Mouse (Mus musculus): ENCODE measurements around the gene Tsks. TPM values are rescaled to one million over a fixed set of nuclear protein-coding genes. Genes with fewer than 3 reads are reported as not detected.

Tsks gene
- polyA plus RNA-seq, 1 experiment = not detected

GRCm38 (mm10) chr7:44960512-44960910 lies 17.5 kb downstream of the Tsks start:
- H3K4me2 ChIP-seq (ENCODE audit: low read depth) = no peak overlapping the region
- no peaks in the 10 kb centered on the region for H3K36me3 ChIP-seq (ENCODE audit: control insufficient read depth, insufficient read depth)
- no peak overlapping the region for H3K4me3 ChIP-seq
- no peak for TF ChIP-seq REST (IDR thresholded peaks at IDR 0.05; ENCODE audit: insufficient read depth, insufficient read length)
- TF ChIP-seq TCF3 (IDR thresholded peaks at IDR 0.05; ENCODE audit: insufficient read length, low read depth) = no peak
- no peak for TF ChIP-seq USF1 (IDR thresholded peaks at IDR 0.05; ENCODE audit: low read depth)
- TF ChIP-seq TCF12 (IDR thresholded peaks at IDR 0.05; ENCODE audit: insufficient read depth, poor library complexity, severe bottlenecking) = no peak
- TF ChIP-seq POLR2AphosphoS2 (IDR thresholded peaks at IDR 0.05; ENCODE audit: insufficient read length, low read depth) = no peak
- no peak for TF ChIP-seq MYOD1 (IDR thresholded peaks at IDR 0.05; ENCODE audit: control insufficient read depth in 1 of 3, insufficient read length in 2 of 3, low read depth in 2 of 3)
- no peak for TF ChIP-seq MYOG (IDR thresholded peaks at IDR 0.05; ENCODE audit: control insufficient read depth in 1 of 3, insufficient read depth in 1 of 3, insufficient read length in 2 of 3, low read depth in 2 of 3)
- no peak for TF ChIP-seq MAX (IDR thresholded peaks at IDR 0.05; ENCODE audit: low read depth)
- no peak for TF ChIP-seq CEBPB (IDR thresholded peaks at IDR 0.05; ENCODE audit: insufficient read depth, poor library complexity, severe bottlenecking)
- no peak for TF ChIP-seq E2F4 (IDR thresholded peaks at IDR 0.05; ENCODE audit: insufficient read depth)
- no peak for TF ChIP-seq POLR2A (IDR thresholded peaks at IDR 0.05; ENCODE audit: insufficient read length, low read depth)
- TF ChIP-seq SRF (IDR thresholded peaks at IDR 0.05; ENCODE audit: control insufficient read depth, insufficient read length, low read depth) = no peak
- H3K79me2 ChIP-seq (ENCODE audit: control insufficient read depth, insufficient read depth) = no peaks in the 10 kb centered on the region
- H3K27me3 ChIP-seq (ENCODE audit: control insufficient read depth, insufficient read depth, insufficient read length) = no peaks in the 10 kb centered on the region
- H3ac ChIP-seq (ENCODE audit: control insufficient read depth, insufficient read length) = no peak overlapping the region

DNA sequence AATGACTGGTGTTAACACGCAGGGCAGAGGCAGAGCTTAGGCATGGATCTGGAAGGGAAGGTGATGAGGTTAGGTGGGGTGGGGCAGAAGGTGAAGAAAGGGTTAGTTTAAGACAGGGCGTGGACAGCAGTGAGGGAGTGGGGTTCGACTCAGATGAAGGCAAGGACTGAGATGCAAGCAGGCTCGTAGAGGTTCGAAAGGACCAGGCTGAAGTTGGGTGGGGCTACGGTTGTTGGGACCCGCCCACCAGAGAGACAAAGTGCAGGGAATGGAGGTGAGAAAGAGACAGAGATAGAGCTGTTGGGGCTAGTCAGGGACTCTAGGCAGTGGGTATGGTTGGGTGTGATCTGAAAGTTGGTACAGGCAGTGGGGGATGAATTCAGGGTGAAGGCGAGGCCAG lies 19.3 kb downstream of the Tsks start:
- Histone ChIP-seq H3K36me3 (ENCODE audit: control insufficient read depth, insufficient read depth) (no peaks in the 10 kb centered on the region), H3K4me2 (ENCODE audit: low read depth) (no peak overlapping the region), H3K79me2 (ENCODE audit: control insufficient read depth, insufficient read depth) (no peaks in the 10 kb centered on the region), H3ac (ENCODE audit: control insufficient read depth, insufficient read length) (no peak overlapping the region), H3K27me3 (ENCODE audit: control insufficient read depth, insufficient read depth, insufficient read length) (no peaks in the 10 kb centered on the region), H3K4me3 (no peak overlapping the region)
- TF ChIP-seq MYOD1 (IDR thresholded peaks at IDR 0.05; ENCODE audit: control insufficient read depth in 1 of 3, insufficient read length in 2 of 3, low read depth in 2 of 3) = no peak
- no peak for TF ChIP-seq TCF12 (IDR thresholded peaks at IDR 0.05; ENCODE audit: insufficient read depth, poor library complexity, severe bottlenecking)
- no peak for TF ChIP-seq TCF3 (IDR thresholded peaks at IDR 0.05; ENCODE audit: insufficient read length, low read depth)
- TF ChIP-seq POLR2AphosphoS2 (IDR thresholded peaks at IDR 0.05; ENCODE audit: insufficient read length, low read depth) = no peak
- TF ChIP-seq SRF (IDR thresholded peaks at IDR 0.05; ENCODE audit: control insufficient read depth, insufficient read length, low read depth) = no peak
- no peak for TF ChIP-seq E2F4 (IDR thresholded peaks at IDR 0.05; ENCODE audit: insufficient read depth)
- TF ChIP-seq MAX (IDR thresholded peaks at IDR 0.05; ENCODE audit: low read depth) = no peak
- no peak for TF ChIP-seq USF1 (IDR thresholded peaks at IDR 0.05; ENCODE audit: low read depth)
- TF ChIP-seq CEBPB (IDR thresholded peaks at IDR 0.05; ENCODE audit: insufficient read depth, poor library complexity, severe bottlenecking) = no peak
- no peak for TF ChIP-seq MYOG (IDR thresholded peaks at IDR 0.05; ENCODE audit: control insufficient read depth in 1 of 3, insufficient read depth in 1 of 3, insufficient read length in 2 of 3, low read depth in 2 of 3)
- no peak for TF ChIP-seq REST (IDR thresholded peaks at IDR 0.05; ENCODE audit: insufficient read depth, insufficient read length)
- no peak for TF ChIP-seq POLR2A (IDR thresholded peaks at IDR 0.05; ENCODE audit: insufficient read length, low read depth)

- no peaks in the 10 kb centered on the region for H3K79me2 ChIP-seq (ENCODE audit: control insufficient read depth, insufficient read depth)
- H3ac ChIP-seq (ENCODE audit: control insufficient read depth, insufficient read length) = no peak overlapping the region
- no peaks in the 10 kb centered on the region for H3K27me3 ChIP-seq (ENCODE audit: control insufficient read depth, insufficient read depth, insufficient read length)
- no peaks in the 10 kb centered on the region for H3K36me3 ChIP-seq (ENCODE audit: control insufficient read depth, insufficient read depth)
- no peak overlapping the region for H3K4me2 ChIP-seq (ENCODE audit: low read depth)
- no peak overlapping the region for H3K4me3 ChIP-seq
- TF ChIP-seq POLR2A (IDR thresholded peaks at IDR 0.05; ENCODE audit: insufficient read length, low read depth) (no peak), E2F4 (IDR thresholded peaks at IDR 0.05; ENCODE audit: insufficient read depth) (no peak), TCF3 (IDR thresholded peaks at IDR 0.05; ENCODE audit: insufficient read length, low read depth) (no peak), TCF12 (IDR thresholded peaks at IDR 0.05; ENCODE audit: insufficient read depth, poor library complexity, severe bottlenecking) (no peak), REST (IDR thresholded peaks at IDR 0.05; ENCODE audit: insufficient read depth, insufficient read length) (no peak), SRF (IDR thresholded peaks at IDR 0.05; ENCODE audit: control insufficient read depth, insufficient read length, low read depth) (no peak), MAX (IDR thresholded peaks at IDR 0.05; ENCODE audit: low read depth) (no peak), MYOG (IDR thresholded peaks at IDR 0.05; ENCODE audit: control insufficient read depth in 1 of 3, insufficient read depth in 1 of 3, insufficient read length in 2 of 3, low read depth in 2 of 3) (no peak), MYOD1 (IDR thresholded peaks at IDR 0.05; ENCODE audit: control insufficient read depth in 1 of 3, insufficient read length in 2 of 3, low read depth in 2 of 3) (no peak), POLR2AphosphoS2 (IDR thresholded peaks at IDR 0.05; ENCODE audit: insufficient read length, low read depth) (no peak), USF1 (IDR thresholded peaks at IDR 0.05; ENCODE audit: low read depth) (no peak), CEBPB (IDR thresholded peaks at IDR 0.05; ENCODE audit: insufficient read depth, poor library complexity, severe bottlenecking) (no peak)
Observed at GRCm38 (mm10) chr7:44962831-44963230, 19.8 kb downstream of the Tsks start.

- H3K36me3 ChIP-seq (ENCODE audit: control insufficient read depth, insufficient read depth) = no peaks in the 10 kb centered on the region
- no peak overlapping the region for H3K4me2 ChIP-seq (ENCODE audit: low read depth)
- no peaks in the 10 kb centered on the region for H3K79me2 ChIP-seq (ENCODE audit: control insufficient read depth, insufficient read depth)
- no peak overlapping the region for H3ac ChIP-seq (ENCODE audit: control insufficient read depth, insufficient read length)
- H3K4me3 ChIP-seq = no peak overlapping the region
- no peaks in the 10 kb centered on the region for H3K27me3 ChIP-seq (ENCODE audit: control insufficient read depth, insufficient read depth, insufficient read length)
- no peak for TF ChIP-seq CEBPB (IDR thresholded peaks at IDR 0.05; ENCODE audit: insufficient read depth, poor library complexity, severe bottlenecking)
- TF ChIP-seq SRF (IDR thresholded peaks at IDR 0.05; ENCODE audit: control insufficient read depth, insufficient read length, low read depth) = no peak
- no peak for TF ChIP-seq USF1 (IDR thresholded peaks at IDR 0.05; ENCODE audit: low read depth)
- TF ChIP-seq MYOG (IDR thresholded peaks at IDR 0.05; ENCODE audit: control insufficient read depth in 1 of 3, insufficient read depth in 1 of 3, insufficient read length in 2 of 3, low read depth in 2 of 3) = no peak
- no peak for TF ChIP-seq POLR2A (IDR thresholded peaks at IDR 0.05; ENCODE audit: insufficient read length, low read depth)
- no peak for TF ChIP-seq MYOD1 (IDR thresholded peaks at IDR 0.05; ENCODE audit: control insufficient read depth in 1 of 3, insufficient read length in 2 of 3, low read depth in 2 of 3)
- TF ChIP-seq TCF12 (IDR thresholded peaks at IDR 0.05; ENCODE audit: insufficient read depth, poor library complexity, severe bottlenecking) = no peak
- TF ChIP-seq POLR2AphosphoS2 (IDR thresholded peaks at IDR 0.05; ENCODE audit: insufficient read length, low read depth) = no peak
- TF ChIP-seq MAX (IDR thresholded peaks at IDR 0.05; ENCODE audit: low read depth) = no peak
- no peak for TF ChIP-seq REST (IDR thresholded peaks at IDR 0.05; ENCODE audit: insufficient read depth, insufficient read length)
- TF ChIP-seq E2F4 (IDR thresholded peaks at IDR 0.05; ENCODE audit: insufficient read depth) = no peak
- TF ChIP-seq TCF3 (IDR thresholded peaks at IDR 0.05; ENCODE audit: insufficient read length, low read depth) = no peak
Observed at GRCm38 (mm10) chr7:44964990-44965389, 22.0 kb downstream of the Tsks start.

Measured in myocyte (in vitro differentiated cells).